Mouse (Mus musculus) CH12.LX (cell line): Measurements from ENCODE around the gene Sec24a. TPM values are rescaled to one million over a fixed set of nuclear protein-coding genes. Genes with fewer than 3 reads are reported as not detected.

Experiments used
- DNase-seq: peaks from one replicate; pipeline ENCODE4 v3.0.0-alpha.2; 2013; ENCODE audit errors: extremely low read depth
- H3K27ac ChIP-seq: 2 replicates; pipeline ENCODE4 v1.5.1; 2012; ENCODE audit warnings: low read depth, mild to moderate bottlenecking, control low read depth, moderate library complexity; ENCODE audit not compliant: insufficient read depth
- H3K27me3 ChIP-seq: replicated peaks from 2 replicates; pipeline ENCODE3; 2012; ENCODE audit warnings: inconsistent platforms
- H3K36me3 ChIP-seq, 2 experiments: replicated peaks in 1 of 2; 2 replicates each; pipeline versions ENCODE3 to v1.6.1; 2012; ENCODE audit warnings: inconsistent platforms in 1 of 2, low read length in 1 of 2, mild to moderate bottlenecking in 1 of 2, mixed read lengths in 1 of 2, moderate library complexity in 1 of 2; ENCODE audit not compliant: control insufficient read depth in 1 of 2, insufficient read depth in 1 of 2
- H3K4me1 ChIP-seq, 2 experiments: 2 replicates each; pipeline ENCODE4 v1.6.1; 2012; ENCODE audit warnings: inconsistent platforms in 1 of 2, moderate library complexity in 1 of 2; ENCODE audit not compliant: insufficient read depth in 2 of 2, control insufficient read depth in 1 of 2
- H3K4me2 ChIP-seq: 2 replicates; pipeline ENCODE4 v1.6.1; 2012; ENCODE audit warnings: low read depth, mild to moderate bottlenecking, control low read depth; ENCODE audit not compliant: poor library complexity, insufficient read depth, severe bottlenecking
- H3K4me3 ChIP-seq, 3 experiments: fragments of 150-350 bp in 1 of 3; sonication (generic) in 1 of 3; replicated peaks in 1 of 3; 2 replicates each; pipeline versions ENCODE3 to v1.5.1; 2011 to 2012; ENCODE audit warnings: low read depth in 2 of 3, low read length in 2 of 3, mild to moderate bottlenecking in 2 of 3, moderate library complexity in 2 of 3, control low read depth in 1 of 3, improper control_type of control experiment in 1 of 3, inconsistent platforms in 1 of 3, mixed read lengths in 1 of 3; ENCODE audit not compliant: poor library complexity in 1 of 3
- H3K79me2 ChIP-seq: replicated peaks from 2 replicates; pipeline ENCODE4 v1.6.1; 2012; ENCODE audit warnings: mild to moderate bottlenecking, moderate library complexity; ENCODE audit not compliant: control insufficient read depth, poor library complexity, insufficient read depth, severe bottlenecking; ENCODE audit errors: extremely low read depth
- H3K9ac ChIP-seq: 2 replicates; pipeline ENCODE4 v1.6.1; 2012; ENCODE audit warnings: low read depth, mild to moderate bottlenecking, control low read depth, moderate library complexity; ENCODE audit not compliant: insufficient read depth
- H3K9me3 ChIP-seq: replicated peaks from 2 replicates; pipeline ENCODE3; 2012; ENCODE audit warnings: low read length, inconsistent platforms, mixed read lengths
- CHD1 ChIP-seq: IDR thresholded peaks from 2 replicates; pipeline ENCODE4 v1.6.1; 2012; ENCODE audit warnings: low read depth, low read length, improper control_type of control experiment, inconsistent platforms
- CHD2 ChIP-seq: IDR thresholded peaks from 2 replicates; pipeline ENCODE4 v1.6.1; 2011; ENCODE audit warnings: low read length, improper control_type of control experiment
- CTCF ChIP-seq, 2 experiments: IDR thresholded peaks in 1 of 2; conservative IDR thresholded peaks in 1 of 2; 2 replicates each; pipeline ENCODE4 v1.5.1; 2011 to 2012; ENCODE audit warnings: low read depth in 2 of 2, low read length in 2 of 2, improper control_type of control experiment in 1 of 2, inconsistent platforms in 1 of 2, mild to moderate bottlenecking in 1 of 2, moderate library complexity in 1 of 2
- E2F4 ChIP-seq: IDR thresholded peaks from 2 replicates; pipeline ENCODE4 v1.6.1; 2011; ENCODE audit warnings: low read depth, low read length, improper control_type of control experiment; ENCODE audit not compliant: insufficient replicate concordance
- ELF1 ChIP-seq: IDR thresholded peaks from 2 replicates; pipeline ENCODE4 v1.6.1; 2014; ENCODE audit warnings: low read depth, mild to moderate bottlenecking, inconsistent platforms, low read length, improper control_type of control experiment
- EP300 ChIP-seq: IDR thresholded peaks from 2 replicates; pipeline ENCODE4 v1.6.1; 2011; ENCODE audit warnings: low read length, improper control_type of control experiment
- ETS1 ChIP-seq: conservative IDR thresholded peaks from 2 replicates; pipeline ENCODE4 v1.6.1; 2012; ENCODE audit warnings: low read depth, mild to moderate bottlenecking, inconsistent platforms, low read length, improper control_type of control experiment, moderate library complexity
- HCFC1 ChIP-seq: IDR thresholded peaks from 2 replicates; pipeline ENCODE4 v1.6.1; 2012; ENCODE audit warnings: low read depth, mild to moderate bottlenecking, inconsistent platforms, low read length, improper control_type of control experiment
- IRF4 ChIP-seq: IDR thresholded peaks from 2 replicates; pipeline ENCODE4 v1.6.1; 2014; ENCODE audit warnings: low read depth, mild to moderate bottlenecking, inconsistent platforms, low read length, improper control_type of control experiment
- JUN ChIP-seq: IDR thresholded peaks from 2 replicates; pipeline ENCODE4 v1.6.1; 2011; ENCODE audit warnings: low read depth, mild to moderate bottlenecking, low read length, improper control_type of control experiment, moderate library complexity; ENCODE audit not compliant: insufficient read depth
- KAT2A ChIP-seq: IDR thresholded peaks from 2 replicates; pipeline ENCODE4 v1.6.1; 2012; ENCODE audit warnings: low read length, improper control_type of control experiment, inconsistent platforms; ENCODE audit not compliant: insufficient replicate concordance
- MAFK ChIP-seq: IDR thresholded peaks from 2 replicates; pipeline ENCODE4 v1.6.1; 2011; ENCODE audit warnings: low read length, improper control_type of control experiment; ENCODE audit not compliant: insufficient replicate concordance
- MAX ChIP-seq: IDR thresholded peaks from 2 replicates; pipeline ENCODE4 v1.6.1; 2011; ENCODE audit warnings: low read length, improper control_type of control experiment
- MAZ ChIP-seq: IDR thresholded peaks from 2 replicates; pipeline ENCODE4 v1.6.1; 2012; ENCODE audit warnings: low read depth, mild to moderate bottlenecking, inconsistent platforms, low read length, improper control_type of control experiment, moderate library complexity
- MEF2A ChIP-seq: IDR thresholded peaks from 2 replicates; pipeline ENCODE4 v1.6.1; 2014; ENCODE audit warnings: low read depth, mild to moderate bottlenecking, inconsistent platforms, low read length, improper control_type of control experiment, borderline replicate concordance
- MXI1 ChIP-seq: IDR thresholded peaks from 2 replicates; pipeline ENCODE4 v1.6.1; 2011; ENCODE audit warnings: mild to moderate bottlenecking, low read depth, low read length, improper control_type of control experiment
- MYC ChIP-seq: IDR thresholded peaks from 2 replicates; pipeline ENCODE4 v1.6.1; 2011; ENCODE audit warnings: low read depth, mild to moderate bottlenecking, improper control_type of control experiment, low read length
- NELFE ChIP-seq: IDR thresholded peaks from 2 replicates; pipeline ENCODE4 v1.6.1; 2011; ENCODE audit warnings: low read depth, low read length, improper control_type of control experiment
- NRF1 ChIP-seq: IDR thresholded peaks from 2 replicates; pipeline ENCODE4 v1.6.1; 2014; ENCODE audit warnings: low read depth, mild to moderate bottlenecking, inconsistent platforms, low read length, improper control_type of control experiment, moderate library complexity
- PAX5 ChIP-seq: IDR thresholded peaks from 2 replicates; pipeline ENCODE4 v1.6.1; 2012; ENCODE audit warnings: low read length, inconsistent platforms, mixed read lengths
- POLR2AphosphoS2 ChIP-seq: IDR thresholded peaks from 2 replicates; pipeline ENCODE4 v1.6.1; 2011; ENCODE audit warnings: low read depth, low read length, improper control_type of control experiment
- RAD21 ChIP-seq: IDR thresholded peaks from 2 replicates; pipeline ENCODE4 v1.6.1; 2011; ENCODE audit warnings: low read depth, mild to moderate bottlenecking, low read length, improper control_type of control experiment, moderate library complexity
- RCOR1 ChIP-seq: conservative IDR thresholded peaks from 2 replicates; pipeline ENCODE4 v1.6.1; 2012; ENCODE audit warnings: low read depth, mild to moderate bottlenecking, inconsistent platforms, low read length, improper control_type of control experiment
- SIN3A ChIP-seq: IDR thresholded peaks from 2 replicates; pipeline ENCODE4 v1.6.1; 2012; ENCODE audit warnings: low read length, improper control_type of control experiment, inconsistent platforms
- SMC3 ChIP-seq: IDR thresholded peaks from 2 replicates; pipeline ENCODE4 v1.6.1; 2011; ENCODE audit warnings: low read depth, low read length, improper control_type of control experiment
- TBP ChIP-seq: conservative IDR thresholded peaks from 2 replicates; pipeline ENCODE4 v1.6.1; 2011; ENCODE audit warnings: low read depth, low read length, improper control_type of control experiment
- TCF12 ChIP-seq: IDR thresholded peaks from 2 replicates; pipeline ENCODE4 v1.6.1; 2014; ENCODE audit warnings: low read depth, mild to moderate bottlenecking, inconsistent platforms, low read length, improper control_type of control experiment
- UBTF ChIP-seq: IDR thresholded peaks from 2 replicates; pipeline ENCODE4 v1.6.1; 2012; ENCODE audit warnings: low read depth, mild to moderate bottlenecking, inconsistent platforms, low read length, improper control_type of control experiment, moderate library complexity
- USF1 ChIP-seq: IDR thresholded peaks from 2 replicates; pipeline ENCODE4 v1.6.1; 2014; ENCODE audit warnings: low read depth, mild to moderate bottlenecking, inconsistent platforms, low read length, improper control_type of control experiment
- USF2 ChIP-seq: conservative IDR thresholded peaks from 2 replicates; pipeline ENCODE4 v1.6.1; 2011; ENCODE audit warnings: low read depth, low read length, improper control_type of control experiment
- ZKSCAN1 ChIP-seq: IDR thresholded peaks from 2 replicates; pipeline ENCODE4 v1.6.1; 2012; ENCODE audit warnings: low read depth, inconsistent platforms, low read length, improper control_type of control experiment, borderline replicate concordance
- ZMIZ1 ChIP-seq: IDR thresholded peaks from 2 replicates; pipeline ENCODE4 v1.6.1; 2012; ENCODE audit warnings: low read depth, mild to moderate bottlenecking, inconsistent platforms, low read length, improper control_type of control experiment
- dilution Hi-C: fragments of 300-500 bp; cut with MboI; formaldehyde crosslinking; loops from 2 replicates; pipeline ENCODE4 v1.14.3; 2020; ENCODE audit warnings: low sequenced_read_pairs; ENCODE audit not compliant: extremely low pct_unique_long_range_greater_than_20kb, extremely low pct_ligation_motif_present
- in situ Hi-C: fragments of 300-500 bp; cut with MboI; formaldehyde crosslinking; loops from 3 replicates; pipeline ENCODE4 v1.14.3; 2019; ENCODE audit warnings: low sequenced_read_pairs, low pct_ligation_motif_present, low pct_unique_long_range_greater_than_20kb, mixed read lengths
- polyA plus RNA-seq: library from polyadenylated mRNA; unstranded; fragments of >175 nt; gene quantifications from 2 replicates; pipeline ENCODE4 v1.2.1, GENCODE M21; 2012; ENCODE audit warnings: low read depth; ENCODE audit not compliant: insufficient read length
- total RNA-seq, 2 experiments: library from RNA; depleted of rRNA; stranded (reverse); fragments of 300-350 nt in 1 of 2; fragments of >200 nt in 1 of 2; gene quantifications; 2 replicates each; pipeline ENCODE4 v1.2.3; 2012 to 2014

The Sec24a gene
- total and polyA plus RNA-seq, 3 experiments = 5.5 to 16.8 (median 6.3) TPM

GRCm38 (mm10) chr11:51763955-51764354 is 521 bp upstream of the Sec24a start:
- H3K36me3 ChIP-seq = peaks cover 0 to 27% of the 10 kb centered on the region in 2 experiments
- TF ChIP-seq RCOR1 (no peak), TCF12 (no peak), ZMIZ1 (no peak), SIN3A (no peak), NELFE (no peak), E2F4 (no peak), CHD1 (no peak), TBP (no peak), MXI1 (no peak), SMC3 (no peak), MYC (no peak), MAFK (no peak)
- in situ Hi-C loops (no loop called here), dilution Hi-C loops (no loop called here)
- H3K4me2 ChIP-seq = peak overlapping the region; percentile 100
- DNase-seq = no peak
- no peak overlapping the region for H3K27ac ChIP-seq
- H3K4me1 ChIP-seq = peaks cover 17 to 69% of the 10 kb centered on the region in 2 experiments
- H3K9ac ChIP-seq = peak overlapping the region; percentile 89
- H3K4me3 ChIP-seq = peak overlapping the region; percentile 80 to 100 (median 93)
- H3K9me3 ChIP-seq = no peaks in the 10 kb centered on the region
- H3K27me3 ChIP-seq = no peaks in the 10 kb centered on the region
- peaks cover 46% of the 10 kb centered on the region for H3K79me2 ChIP-seq

GRCm38 (mm10) chr11:51761241-51761640 is 2.2 kb downstream of the Sec24a start:
- Histone ChIP-seq H3K4me2 (peak overlapping the region; percentile 24), H3K9ac (no peak overlapping the region), H3K4me1 (peaks cover 17 to 66% of the 10 kb centered on the region in 2 experiments), H3K27ac (0 out of 2 replicates have a peak overlapping the region, but pooled peaks have one; percentile 22), H3K79me2 (peaks cover 26% of the 10 kb centered on the region), H3K27me3 (no peaks in the 10 kb centered on the region), H3K36me3 (peaks cover 0 to 8% of the 10 kb centered on the region in 2 experiments), H3K4me3 (no peak overlapping the region), H3K9me3 (no peaks in the 10 kb centered on the region)
- dilution Hi-C loops (no loop called here), in situ Hi-C loops (no loop called here)
- peak; percentile 40 for DNase-seq
- TF ChIP-seq MAZ (no peak; the same call in 1 of the 2 replicates), SIN3A (peak; percentile 78), EP300 (peak; percentile 88), ZMIZ1 (no peak), USF1 (no peak), POLR2AphosphoS2 (no peak), MXI1 (no peak; the same call in 1 of the 2 replicates), ETS1 (peak; percentile 84), HCFC1 (no peak), CTCF (conservative IDR thresholded peaks at IDR 0.05 in 1 of 2, IDR thresholded peaks at IDR 0.05 in 1 of 2; ENCODE audit: low read depth in 2 of 2, low read length in 2 of 2) (no peak), SMC3 (no peak), MAX (peak; percentile 79), USF2 (no peak), ZKSCAN1 (no peak), MEF2A (peak; percentile 36; the same call in 1 of the 2 replicates), CHD1 (no peak), RAD21 (no peak), PAX5 (no peak), ELF1 (no peak), RCOR1 (peak; percentile 92), KAT2A (no peak), MAFK (0 out of 2 replicates have a peak, but pooled peaks have one; percentile 36), IRF4 (peak; percentile 97), JUN (peak; percentile 72), UBTF (no peak), CHD2 (0 out of 2 replicates have a peak, but pooled peaks have one; percentile 30), NRF1 (no peak)
